Mouse (Mus musculus) megakaryocyte, embryonic 14.5 days (primary cell): ENCODE data around the gene Prmt6. TPM values are rescaled to one million over a fixed set of nuclear protein-coding genes. Genes with fewer than 3 reads are reported as not detected.

Source experiments
- H3K27me3 ChIP-seq: replicated peaks from 2 replicates; pipeline ENCODE3; 2012; ENCODE audit warnings: inconsistent platforms
- H3K36me3 ChIP-seq: replicated peaks from 2 replicates; pipeline ENCODE3; 2012; ENCODE audit warnings: low read length, inconsistent platforms, mixed read lengths
- H3K4me1 ChIP-seq: 2 replicates; pipeline ENCODE4 v1.6.1; 2012; ENCODE audit warnings: inconsistent platforms
- H3K4me3 ChIP-seq: replicated peaks from 2 replicates; pipeline ENCODE3; 2012; ENCODE audit warnings: moderate library complexity, mild to moderate bottlenecking, inconsistent platforms
- H3K9me3 ChIP-seq: 2 replicates; pipeline ENCODE4 v1.6.1; 2012; ENCODE audit warnings: inconsistent platforms
- FLI1 ChIP-seq: IDR thresholded peaks from 2 replicates; pipeline ENCODE4 v1.6.1; 2012; ENCODE audit warnings: low read length, inconsistent platforms, mixed read lengths
- GATA1 ChIP-seq: IDR thresholded peaks from 3 replicates; pipeline ENCODE4 v1.6.1; 2012; ENCODE audit warnings: mixed read lengths, low read length, inconsistent platforms, borderline replicate concordance
- polyA plus RNA-seq: library from polyadenylated mRNA; stranded (reverse); fragments of >175 nt; gene quantifications from 2 replicates; pipeline ENCODE4 v1.2.3, GENCODE M21; 2012; ENCODE audit warnings: low replicate concordance; ENCODE audit not compliant: insufficient read depth

Prmt6 gene
- 8.2 and 9.5 TPM in 2 replicates for polyA plus RNA-seq

DNA sequence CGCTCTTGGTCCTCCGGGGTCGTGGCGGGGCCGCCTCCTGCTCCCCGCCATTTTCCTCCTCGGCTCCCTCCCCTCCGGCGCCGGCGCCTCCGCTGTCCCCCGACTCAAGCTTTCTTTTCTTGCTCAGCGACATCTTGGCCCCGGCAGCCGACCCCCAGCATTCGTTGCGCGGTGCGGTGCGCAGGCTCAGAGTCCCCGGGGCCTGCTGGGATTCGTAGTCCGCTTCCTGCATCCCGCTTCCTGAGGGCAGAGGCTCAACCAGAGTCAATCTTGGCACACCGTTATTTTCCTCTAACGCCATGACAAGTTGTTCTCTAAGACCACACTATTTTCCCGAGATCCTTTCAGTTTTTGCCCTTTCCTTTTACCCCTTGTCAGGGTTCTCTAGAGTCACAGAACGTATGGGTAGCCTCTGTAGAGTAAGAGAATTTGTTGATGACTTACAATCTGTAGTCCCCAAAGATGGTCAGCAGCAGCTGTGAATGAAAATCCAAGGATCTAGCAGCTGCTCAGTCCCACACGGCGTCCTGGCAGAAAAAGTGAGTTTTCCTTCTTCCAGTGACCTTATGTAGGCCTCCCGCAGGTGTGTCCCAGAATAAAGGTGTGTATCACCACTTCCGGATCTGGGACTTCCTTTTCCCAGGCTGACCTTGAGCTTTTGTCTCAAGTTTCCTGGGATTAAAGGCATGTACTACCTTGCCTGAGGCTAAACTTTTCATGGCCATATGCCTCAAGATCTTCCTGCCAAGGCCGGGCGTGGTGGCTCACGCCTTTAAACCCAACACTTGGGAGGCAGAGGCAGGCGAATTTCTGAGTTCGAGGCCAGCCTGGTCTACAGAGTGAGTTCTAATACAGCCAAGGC is at the start of gene Prmt6:
Prmt6 (minus strand) TSS at position 160 of the 862 bp plus-strand sequence.
- H3K4me3 ChIP-seq: peak within 1 kb of the TSS; percentile 100
- H3K4me1 ChIP-seq: peaks cover 11% of the 10 kb centered on the region
- peaks cover 19% of the 10 kb centered on the region for H3K36me3 ChIP-seq
- no peaks in the 10 kb centered on the region for H3K27me3 ChIP-seq
- no peaks in the 10 kb centered on the region for H3K9me3 ChIP-seq
- TF ChIP-seq GATA1 (no peak), FLI1 (no peak)

DNA sequence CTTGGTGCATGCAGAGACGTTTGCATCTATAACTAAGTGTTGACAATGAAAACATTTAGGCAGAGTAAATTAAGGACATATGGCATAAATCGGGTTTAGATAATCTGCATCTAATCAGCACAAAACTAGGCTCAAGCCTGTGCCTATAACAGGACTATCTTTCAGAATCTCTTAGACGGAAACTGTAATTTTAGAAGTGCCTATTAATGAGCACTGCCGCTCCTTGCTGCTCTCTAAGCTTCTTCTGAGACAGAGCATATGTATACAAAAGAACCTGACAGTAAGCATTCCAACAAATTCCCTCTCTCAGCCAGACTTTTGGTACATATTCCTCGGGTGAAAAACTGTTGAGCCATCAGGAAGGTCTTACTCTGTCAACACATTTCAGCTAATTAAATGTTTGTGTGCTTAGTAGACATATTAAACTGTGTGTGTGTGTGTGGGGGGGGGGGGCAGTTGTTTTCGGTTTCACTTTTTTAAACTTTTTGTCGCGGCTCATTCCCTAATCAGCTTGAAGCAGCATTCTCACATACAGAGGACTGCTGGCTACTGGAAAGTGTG is 39.8 kb upstream of the Prmt6 start:
- H3K4me3 ChIP-seq: no peak overlapping the region
- H3K36me3 ChIP-seq: no peaks in the 10 kb centered on the region
- H3K4me1 ChIP-seq: no peaks in the 10 kb centered on the region
- no peak for TF ChIP-seq GATA1
- no peaks in the 10 kb centered on the region for H3K27me3 ChIP-seq
- no peaks in the 10 kb centered on the region for H3K9me3 ChIP-seq

DNA sequence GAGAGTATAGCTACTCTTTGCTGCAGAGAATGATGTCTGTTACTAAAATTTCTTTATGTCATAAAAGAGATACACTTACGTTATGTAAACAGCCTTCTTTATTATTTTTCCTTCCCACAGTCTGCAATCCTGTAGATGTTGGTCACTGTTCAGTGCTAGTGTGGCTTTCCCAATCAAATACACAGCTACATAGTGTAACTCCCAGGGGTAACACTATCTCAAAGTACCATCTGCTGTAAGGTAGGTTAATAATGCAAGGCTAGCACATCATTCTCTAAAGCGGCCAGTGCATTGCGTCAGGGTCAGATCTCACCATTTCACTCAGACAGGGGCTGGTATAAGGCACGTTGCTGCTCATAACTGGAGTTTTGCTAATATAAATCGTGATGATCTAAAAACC is 31.9 kb upstream of the Prmt6 start:
- H3K9me3 ChIP-seq: no peaks in the 10 kb centered on the region

DNA sequence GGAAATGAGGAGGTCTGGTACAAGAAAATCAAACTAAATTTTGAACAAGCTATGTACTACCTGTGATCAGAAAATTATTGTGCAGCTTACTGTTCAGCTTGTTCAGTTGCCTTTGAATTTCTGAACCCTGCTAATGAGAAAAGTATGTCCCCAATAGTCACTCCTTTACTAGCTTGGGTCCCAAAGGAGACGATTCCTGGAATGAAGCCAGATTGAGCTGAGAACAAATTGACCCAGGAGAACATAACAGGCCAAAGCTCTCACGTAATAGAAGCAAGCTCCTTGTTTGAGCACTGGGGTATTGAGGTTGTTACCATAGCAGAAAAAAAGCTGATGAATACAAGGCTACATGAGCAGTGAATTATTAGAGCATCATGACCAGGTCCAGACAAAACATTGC is 17.0 kb upstream of the Prmt6 start:
- H3K9me3 ChIP-seq: 0 out of 2 replicates have a peak, but pooled peaks cover 3% of the 10 kb centered on the region
- TF ChIP-seq FLI1: no peak
- no peak for TF ChIP-seq GATA1
- H3K4me3 ChIP-seq: no peak overlapping the region
- H3K4me1 ChIP-seq: no peaks in the 10 kb centered on the region
- H3K36me3 ChIP-seq: no peaks in the 10 kb centered on the region
- H3K27me3 ChIP-seq: no peaks in the 10 kb centered on the region

More for the DNA sequence above, 31.9 kb upstream of the Prmt6 start:
- TF ChIP-seq FLI1 (no peak), GATA1 (no peak)
- no peaks in the 10 kb centered on the region for H3K4me1 ChIP-seq
- no peaks in the 10 kb centered on the region for H3K36me3 ChIP-seq
- no peak overlapping the region for H3K4me3 ChIP-seq
- no peaks in the 10 kb centered on the region for H3K27me3 ChIP-seq

DNA sequence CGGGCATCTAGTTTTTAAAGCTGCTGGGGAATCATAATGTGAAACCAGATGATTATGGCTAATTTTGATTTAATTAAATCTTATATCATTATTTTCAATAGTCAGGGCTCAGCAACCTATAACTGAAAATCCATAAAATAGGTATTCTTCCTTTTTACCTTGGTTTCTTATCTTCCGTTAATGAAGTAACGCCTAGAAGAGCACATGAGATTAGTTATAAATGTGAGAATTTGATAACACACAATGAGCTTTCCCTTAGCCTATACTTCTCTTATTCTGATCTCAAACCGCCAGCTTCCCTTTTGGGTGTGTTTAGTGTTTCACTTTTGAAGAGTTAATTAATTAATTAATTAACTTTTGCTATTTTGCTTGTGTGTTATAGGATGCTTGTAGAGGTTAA is 2.3 kb upstream of the Prmt6 start:
- H3K4me1 ChIP-seq: peaks cover 11% of the 10 kb centered on the region
- no peaks in the 10 kb centered on the region for H3K9me3 ChIP-seq

DNA sequence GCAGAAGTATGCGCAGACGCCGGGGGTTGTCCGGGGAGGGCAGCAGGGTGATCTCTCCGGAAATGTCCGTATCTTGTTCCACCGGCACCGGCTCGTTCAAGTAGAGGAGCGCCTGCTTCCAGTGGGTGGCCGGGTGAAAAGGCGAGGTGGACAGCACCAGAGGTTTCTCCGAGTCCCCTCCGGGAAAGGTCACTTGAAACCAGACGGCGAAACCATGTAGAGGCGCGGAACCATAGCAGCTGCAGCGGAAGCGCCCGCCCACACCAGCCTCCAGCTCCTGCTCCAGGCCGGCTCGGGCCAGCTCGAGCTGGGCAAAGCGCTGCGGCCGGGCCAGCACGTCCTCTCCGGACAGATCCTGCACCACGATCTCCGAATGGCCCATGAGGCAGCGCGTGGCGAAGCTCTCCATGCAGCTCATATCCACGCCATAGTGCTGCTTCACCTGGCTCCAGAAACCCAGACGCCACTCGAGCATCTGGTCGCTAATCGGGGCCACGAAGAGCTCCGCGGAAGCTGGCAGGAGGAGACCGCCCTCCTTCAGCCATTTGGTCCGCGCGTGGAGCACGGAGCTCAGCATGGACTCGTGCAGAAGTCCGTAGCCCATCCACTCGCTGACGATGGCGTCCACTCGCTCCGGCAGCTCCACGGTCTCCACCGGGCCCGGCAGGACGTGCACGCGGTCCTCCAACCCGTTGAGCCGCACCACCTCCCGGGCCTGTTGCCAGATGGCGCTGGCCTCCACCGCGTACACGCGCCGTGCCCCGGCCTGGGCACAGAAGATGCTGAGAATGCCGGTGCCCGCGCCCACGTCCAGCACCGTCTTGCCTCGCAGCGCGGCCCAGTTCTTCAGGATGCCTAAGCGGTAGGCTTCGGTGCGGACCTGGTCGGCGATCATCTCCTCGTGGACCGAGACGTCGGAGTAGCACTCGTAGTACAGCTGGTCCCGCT is 633 bp downstream of the Prmt6 start:
- Histone ChIP-seq H3K4me1 (peaks cover 11% of the 10 kb centered on the region), H3K36me3 (peaks cover 24% of the 10 kb centered on the region), H3K9me3 (no peaks in the 10 kb centered on the region), H3K4me3 (peak overlapping the region; percentile 100), H3K27me3 (no peaks in the 10 kb centered on the region)
- TF ChIP-seq FLI1 (no peak), GATA1 (no peak)

More for the DNA sequence above, 2.3 kb upstream of the Prmt6 start:
- Histone ChIP-seq H3K27me3 (peaks cover 2% of the 10 kb centered on the region), H3K36me3 (no peaks in the 10 kb centered on the region), H3K4me3 (no peak overlapping the region)
- no peak for TF ChIP-seq FLI1
- TF ChIP-seq GATA1: no peak

DNA sequence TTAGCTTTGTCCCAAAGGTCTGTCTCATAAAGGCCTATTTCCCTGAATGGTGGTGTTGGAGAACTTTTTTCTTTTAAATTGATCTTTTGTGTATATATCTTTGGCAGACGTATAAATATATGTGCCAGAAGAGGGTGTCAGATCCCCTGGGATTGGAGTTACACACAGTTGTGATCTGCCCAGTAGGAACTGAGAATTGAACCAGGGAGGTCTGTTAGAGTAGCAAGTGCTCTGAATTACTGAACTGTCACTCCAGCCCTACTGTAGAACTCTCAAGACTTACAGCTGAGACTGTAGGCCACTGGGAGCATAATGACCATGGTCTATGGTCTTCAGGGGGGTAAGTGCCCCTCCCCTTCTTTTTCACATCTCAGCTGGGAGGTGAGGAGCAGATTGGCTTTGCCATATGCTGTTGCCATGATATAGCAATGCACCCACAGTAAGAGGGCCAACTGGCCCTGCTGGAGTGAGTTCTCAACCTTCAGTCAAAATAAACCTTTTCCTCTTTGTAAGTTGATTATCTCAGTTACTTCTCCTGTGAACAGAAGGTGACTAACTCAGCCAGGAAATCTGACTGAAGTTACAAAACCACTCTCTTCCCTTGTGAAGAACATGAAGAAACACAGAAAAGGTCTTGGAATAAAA is 13.9 kb downstream of the Prmt6 start:
- Histone ChIP-seq H3K27me3 (no peaks in the 10 kb centered on the region), H3K4me3 (no peak overlapping the region), H3K4me1 (no peaks in the 10 kb centered on the region), H3K36me3 (no peaks in the 10 kb centered on the region), H3K9me3 (peaks cover 7% of the 10 kb centered on the region)
- TF ChIP-seq FLI1: no peak
- no peak for TF ChIP-seq GATA1

Other genes starting within 250 kb of the Prmt6 start
- gene Ntng1, start 107.0 kb downstream of the Prmt6 start, polyA plus RNA-seq: not detected in 2 replicates